Mouse (Mus musculus): ENCODE measurements at regions not wholly inside any gene's neighbourhood (a gene's known extent, or its start where the extent isn't known, plus 50 kb on each side); places are given as distances from the start of the nearest gene placed in this dataset.
"Not testable (repeated sequence)": the region's sequence is repeated elsewhere in the genome, so short reads cannot be mapped to it uniquely, and the experiment has no call there.

DNA sequence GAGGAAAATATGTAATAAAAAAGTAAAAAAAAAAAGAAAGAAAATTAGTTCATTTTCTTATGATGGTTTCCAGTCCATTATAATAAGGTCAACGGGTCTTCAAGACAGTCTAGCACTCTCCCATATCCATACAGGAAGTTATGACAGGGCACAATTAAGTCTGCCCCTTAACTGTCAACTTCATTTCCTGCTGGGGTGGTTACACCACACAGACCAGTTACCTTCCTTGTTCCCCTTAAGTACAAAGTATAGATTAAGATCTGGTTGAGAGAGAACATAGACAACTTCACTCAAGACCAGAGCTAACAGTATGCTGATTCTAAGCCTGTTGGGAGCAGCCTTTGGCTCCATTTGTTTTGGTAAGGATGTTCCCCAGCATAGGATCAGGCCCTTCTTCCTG is 855.2 kb upstream of the Olfr1507 start:
- not testable (repeated sequence) for H3K27me3 ChIP-seq (ENCODE audit: control insufficient read depth, insufficient read depth, low read length); ATAC-seq (ENCODE audit: insufficient read depth, low read depth); DNase-seq (ENCODE audit: low spot score); H3K9ac ChIP-seq (replicated peaks; ENCODE audit: low read depth, low read length); H3K4me3 ChIP-seq (ENCODE audit: low read depth, low read length); H3K27ac ChIP-seq (ENCODE audit: low read depth); H3K4me1 ChIP-seq (ENCODE audit: control insufficient read depth, insufficient read depth); H3K36me3 ChIP-seq (replicated peaks; ENCODE audit: control insufficient read depth, insufficient read depth, low read length); H3K4me2 ChIP-seq (ENCODE audit: low read depth, low read length); H3K9me3 ChIP-seq (replicated peaks; ENCODE audit: control insufficient read depth, low read length)
- 58% methylated on average over 1 of the region's 1 CpGs for WGBS

DNA sequence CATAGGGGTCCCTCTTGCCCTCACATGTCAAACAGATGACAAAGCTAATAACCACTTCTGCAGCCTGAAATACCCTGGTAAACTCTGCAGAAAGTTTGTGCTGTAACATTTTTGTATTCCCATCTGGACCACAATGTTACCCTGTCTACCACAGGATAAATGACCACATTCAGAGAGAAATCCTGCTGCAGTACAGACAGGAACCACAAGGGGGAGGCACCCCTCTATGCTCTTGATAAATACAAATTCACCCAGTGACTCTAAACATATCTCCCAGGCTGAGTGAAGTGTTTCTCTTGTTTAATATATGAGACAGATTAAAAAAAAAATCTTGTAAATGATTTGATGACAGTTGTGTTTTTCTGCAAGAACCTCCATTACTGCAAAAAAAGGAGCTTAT is 853.6 kb upstream of the Olfr1507 start:
- not testable (repeated sequence) for H3K9ac ChIP-seq (replicated peaks; ENCODE audit: low read depth, low read length); H3K4me1 ChIP-seq (ENCODE audit: control insufficient read depth, insufficient read depth); H3K27ac ChIP-seq (ENCODE audit: low read depth); DNase-seq (ENCODE audit: low spot score); H3K9me3 ChIP-seq (replicated peaks; ENCODE audit: control insufficient read depth, low read length); H3K4me2 ChIP-seq (ENCODE audit: low read depth, low read length); H3K4me3 ChIP-seq (ENCODE audit: low read depth, low read length); H3K27me3 ChIP-seq (ENCODE audit: control insufficient read depth, insufficient read depth, low read length); H3K36me3 ChIP-seq (replicated peaks; ENCODE audit: control insufficient read depth, insufficient read depth, low read length); ATAC-seq (ENCODE audit: insufficient read depth, low read depth)
- peak; percentile 46 for TF ChIP-seq CTCF (IDR thresholded peaks at IDR 0.05; ENCODE audit: low read depth)

DNA sequence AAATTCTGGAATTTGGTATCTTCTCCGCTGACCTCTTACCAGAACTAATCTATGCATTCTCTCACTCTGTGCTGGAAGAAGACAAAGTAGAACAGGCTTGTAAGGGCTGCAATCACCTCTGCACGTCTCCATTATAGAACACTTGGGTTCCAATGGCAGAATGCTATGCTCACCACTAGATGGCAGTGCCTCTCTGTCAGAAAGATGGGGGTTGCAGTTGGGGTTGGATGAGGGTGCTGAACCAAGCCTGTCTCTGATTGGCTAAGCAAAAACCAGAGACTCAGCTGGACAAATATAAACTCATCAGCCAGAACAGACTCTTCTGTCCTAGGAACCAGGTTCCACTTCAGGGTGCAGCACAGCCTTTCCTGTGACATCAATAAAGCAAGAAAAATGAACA is 850.0 kb upstream of the Olfr1507 start:
- ATAC-seq (ENCODE audit: insufficient read depth, low read depth); H3K4me1 ChIP-seq (ENCODE audit: control insufficient read depth, insufficient read depth); H3K4me2 ChIP-seq (ENCODE audit: low read depth, low read length); H3K9me3 ChIP-seq (replicated peaks; ENCODE audit: control insufficient read depth, low read length); H3K27me3 ChIP-seq (ENCODE audit: control insufficient read depth, insufficient read depth, low read length); H3K4me3 ChIP-seq (ENCODE audit: low read depth, low read length); H3K27ac ChIP-seq (ENCODE audit: low read depth); H3K9ac ChIP-seq (replicated peaks; ENCODE audit: low read depth, low read length); H3K36me3 ChIP-seq (replicated peaks; ENCODE audit: control insufficient read depth, insufficient read depth, low read length); DNase-seq (ENCODE audit: low spot score): not testable (repeated sequence)
- peak; percentile 31 for TF ChIP-seq CTCF (IDR thresholded peaks at IDR 0.05; ENCODE audit: low read depth)
- 33% methylated on average over 2 of the region's 2 CpGs for WGBS

DNA sequence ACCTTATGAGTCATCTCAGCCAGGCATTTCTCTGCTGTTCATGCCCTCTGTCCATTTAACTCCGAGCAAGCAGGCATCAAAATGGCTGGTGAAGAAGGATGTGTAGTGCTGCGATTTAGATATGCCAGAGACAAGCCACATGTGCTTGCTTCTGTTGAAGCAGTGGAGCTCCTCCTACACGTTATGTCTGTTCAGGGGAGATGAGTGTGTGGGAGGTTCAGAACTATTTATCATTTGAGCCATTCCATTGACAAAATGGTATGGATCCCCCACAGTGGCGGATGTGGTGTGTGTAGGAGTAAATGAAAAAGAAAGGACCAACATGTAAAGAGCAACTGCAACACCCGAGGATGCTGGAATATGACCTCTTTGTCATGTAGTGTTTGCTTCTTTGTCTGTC is 848.3 kb upstream of the Olfr1507 start:
- WGBS, result 48% methylated on average over 5 of the region's 5 CpGs
- H3K9me3 ChIP-seq (replicated peaks; ENCODE audit: control insufficient read depth, low read length); H3K4me2 ChIP-seq (ENCODE audit: low read depth, low read length); H3K27me3 ChIP-seq (ENCODE audit: control insufficient read depth, insufficient read depth, low read length); ATAC-seq (ENCODE audit: insufficient read depth, low read depth); H3K4me3 ChIP-seq (ENCODE audit: low read depth, low read length); H3K36me3 ChIP-seq (replicated peaks; ENCODE audit: control insufficient read depth, insufficient read depth, low read length); H3K9ac ChIP-seq (replicated peaks; ENCODE audit: low read depth, low read length); H3K4me1 ChIP-seq (ENCODE audit: control insufficient read depth, insufficient read depth); DNase-seq (ENCODE audit: low spot score); H3K27ac ChIP-seq (ENCODE audit: low read depth): not testable (repeated sequence)

DNA sequence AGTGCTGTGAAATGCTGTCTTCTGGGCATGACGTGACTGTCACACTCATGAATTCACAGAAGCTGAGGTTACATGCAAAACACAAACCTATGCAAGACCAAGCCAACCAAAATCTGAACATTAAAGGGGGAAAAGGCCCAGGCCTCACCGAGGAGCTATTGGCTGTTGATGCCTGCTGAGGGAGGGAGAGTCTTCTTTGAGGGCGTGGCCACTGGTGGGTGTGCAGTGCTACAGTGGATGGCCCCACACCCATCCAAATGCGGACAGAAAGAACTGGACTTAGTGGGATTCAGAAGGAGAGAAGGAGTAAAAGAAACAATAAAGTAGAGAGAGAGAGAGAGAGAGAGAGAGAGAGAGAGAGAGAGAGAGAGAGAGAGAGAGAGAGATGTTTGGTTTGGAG is 843.6 kb upstream of the Olfr1507 start:
- not testable (repeated sequence) for H3K4me2 ChIP-seq (ENCODE audit: low read depth, low read length); ATAC-seq (ENCODE audit: insufficient read depth, low read depth); H3K9me3 ChIP-seq (replicated peaks; ENCODE audit: control insufficient read depth, low read length); H3K27me3 ChIP-seq (ENCODE audit: control insufficient read depth, insufficient read depth, low read length); H3K9ac ChIP-seq (replicated peaks; ENCODE audit: low read depth, low read length); DNase-seq (ENCODE audit: low spot score); H3K36me3 ChIP-seq (replicated peaks; ENCODE audit: control insufficient read depth, insufficient read depth, low read length); H3K27ac ChIP-seq (ENCODE audit: low read depth); H3K4me3 ChIP-seq (ENCODE audit: low read depth, low read length); H3K4me1 ChIP-seq (ENCODE audit: control insufficient read depth, insufficient read depth)
- 86% methylated on average over 1 of the region's 4 CpGs for WGBS

DNA sequence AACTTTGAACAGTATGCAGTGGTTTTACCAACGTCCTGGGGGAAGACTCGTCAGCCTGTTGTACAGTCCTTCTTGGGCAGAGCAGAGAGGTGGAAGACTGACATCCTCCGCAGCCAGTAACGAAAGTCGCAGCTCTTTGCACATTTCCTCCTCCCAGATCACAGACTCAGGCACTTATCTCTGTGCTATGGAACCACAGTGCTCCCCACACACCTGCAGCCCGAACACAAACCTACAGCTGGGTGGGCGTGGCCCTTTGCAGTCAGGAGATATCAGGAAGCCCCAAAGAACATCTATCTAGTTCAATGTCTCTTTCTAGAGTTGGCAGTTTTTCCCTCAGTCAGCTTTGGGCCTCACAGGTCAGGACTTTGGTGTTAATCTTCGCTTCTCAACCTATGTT is 841.9 kb upstream of the Olfr1507 start:
- not testable (repeated sequence) for H3K27ac ChIP-seq (ENCODE audit: low read depth); H3K4me2 ChIP-seq (ENCODE audit: low read depth, low read length); ATAC-seq (ENCODE audit: insufficient read depth, low read depth); H3K27me3 ChIP-seq (ENCODE audit: control insufficient read depth, insufficient read depth, low read length); H3K9ac ChIP-seq (replicated peaks; ENCODE audit: low read depth, low read length); H3K9me3 ChIP-seq (replicated peaks; ENCODE audit: control insufficient read depth, low read length); DNase-seq (ENCODE audit: low spot score); H3K36me3 ChIP-seq (replicated peaks; ENCODE audit: control insufficient read depth, insufficient read depth, low read length); H3K4me3 ChIP-seq (ENCODE audit: low read depth, low read length); H3K4me1 ChIP-seq (ENCODE audit: control insufficient read depth, insufficient read depth)
- 33% methylated on average over 4 of the region's 8 CpGs for WGBS

DNA sequence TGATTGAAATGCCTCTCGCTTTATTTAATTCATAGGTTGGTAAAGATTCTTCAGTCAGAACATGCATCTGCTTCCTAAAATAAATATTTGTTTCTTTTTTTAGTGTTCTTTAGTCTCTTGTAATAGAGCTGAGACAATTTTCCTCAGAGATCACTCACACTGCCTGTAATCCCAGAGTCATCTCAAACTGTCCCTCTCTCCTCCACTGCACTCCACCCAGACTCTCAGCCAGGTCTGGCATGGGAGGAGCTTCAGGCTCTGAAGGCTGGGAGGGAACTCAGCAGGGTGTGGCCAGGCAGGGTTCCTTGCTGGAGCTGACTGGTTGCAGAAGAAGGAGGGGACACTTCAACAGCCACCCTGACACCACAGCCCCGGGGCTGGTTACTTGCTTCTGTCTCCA is 841.2 kb upstream of the Olfr1507 start:
- H3K9me3 ChIP-seq (replicated peaks; ENCODE audit: control insufficient read depth, low read length); H3K4me3 ChIP-seq (ENCODE audit: low read depth, low read length); H3K4me1 ChIP-seq (ENCODE audit: control insufficient read depth, insufficient read depth); H3K27me3 ChIP-seq (ENCODE audit: control insufficient read depth, insufficient read depth, low read length); H3K36me3 ChIP-seq (replicated peaks; ENCODE audit: control insufficient read depth, insufficient read depth, low read length); H3K4me2 ChIP-seq (ENCODE audit: low read depth, low read length); ATAC-seq (ENCODE audit: insufficient read depth, low read depth); DNase-seq (ENCODE audit: low spot score); H3K27ac ChIP-seq (ENCODE audit: low read depth); H3K9ac ChIP-seq (replicated peaks; ENCODE audit: low read depth, low read length): not testable (repeated sequence)
- 0% methylated on average over 1 of the region's 2 CpGs for WGBS

DNA sequence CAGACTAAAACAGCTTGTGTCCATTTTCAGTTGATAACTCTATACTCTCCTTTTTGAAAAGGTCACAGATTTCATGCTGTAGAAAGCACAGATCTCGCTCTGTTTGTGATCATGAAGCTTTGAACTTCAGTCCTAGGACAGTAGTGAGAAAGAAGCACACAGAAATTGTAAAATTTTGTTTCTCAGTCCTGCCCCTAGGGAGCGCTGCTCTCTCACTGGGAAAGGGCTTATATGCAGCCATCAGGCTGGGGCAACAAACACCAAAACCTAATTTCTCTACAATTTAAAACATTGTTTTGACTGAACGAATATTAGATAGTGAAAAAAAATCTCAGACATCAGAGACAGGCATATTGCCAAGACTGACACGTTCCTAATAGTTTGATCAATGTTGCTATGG is 838.9 kb upstream of the Olfr1507 start:
- not testable (repeated sequence) for H3K9me3 ChIP-seq (replicated peaks; ENCODE audit: control insufficient read depth, low read length); ATAC-seq (ENCODE audit: insufficient read depth, low read depth); H3K27ac ChIP-seq (ENCODE audit: low read depth); H3K4me1 ChIP-seq (ENCODE audit: control insufficient read depth, insufficient read depth); H3K4me3 ChIP-seq (ENCODE audit: low read depth, low read length); H3K4me2 ChIP-seq (ENCODE audit: low read depth, low read length); H3K27me3 ChIP-seq (ENCODE audit: control insufficient read depth, insufficient read depth, low read length); H3K36me3 ChIP-seq (replicated peaks; ENCODE audit: control insufficient read depth, insufficient read depth, low read length); DNase-seq (ENCODE audit: low spot score); H3K9ac ChIP-seq (replicated peaks; ENCODE audit: low read depth, low read length)
- no CpG with 5 or more reads among the region's 4 CpGs for WGBS

DNA sequence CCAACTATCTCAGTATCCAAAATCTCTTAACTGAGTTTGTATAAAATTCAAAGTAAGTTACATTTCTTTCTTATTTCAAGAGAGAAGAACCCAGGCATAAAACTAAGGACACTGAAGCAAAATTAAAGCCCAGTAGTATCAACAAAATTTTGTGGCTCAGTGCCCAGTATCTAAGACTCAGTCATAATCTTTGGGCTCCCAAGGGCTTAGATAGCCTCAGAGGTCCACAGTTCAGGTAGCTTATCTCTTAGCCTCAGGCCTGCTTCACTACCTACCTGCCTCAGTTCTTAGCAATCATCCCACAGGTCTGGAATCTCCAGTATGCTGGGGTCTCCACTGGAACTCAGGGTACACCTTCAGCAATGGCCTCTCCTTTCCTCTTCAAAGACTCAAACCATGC is 835.6 kb upstream of the Olfr1507 start:
- H3K9me3 ChIP-seq (replicated peaks; ENCODE audit: control insufficient read depth, low read length); ATAC-seq (ENCODE audit: insufficient read depth, low read depth); H3K4me3 ChIP-seq (ENCODE audit: low read depth, low read length); H3K9ac ChIP-seq (replicated peaks; ENCODE audit: low read depth, low read length); H3K36me3 ChIP-seq (replicated peaks; ENCODE audit: control insufficient read depth, insufficient read depth, low read length); DNase-seq (ENCODE audit: low spot score); H3K4me2 ChIP-seq (ENCODE audit: low read depth, low read length); H3K4me1 ChIP-seq (ENCODE audit: control insufficient read depth, insufficient read depth); H3K27me3 ChIP-seq (ENCODE audit: control insufficient read depth, insufficient read depth, low read length); H3K27ac ChIP-seq (ENCODE audit: low read depth): not testable (repeated sequence)

Data from heart, postnatal 0 days (tissue).